Mouse (Mus musculus) erythroblast, embryonic 14.5 days (primary cell): ENCODE measurements around the gene Dnajc22.

Source experiments
- GATA1 ChIP-seq: IDR thresholded peaks from 2 replicates; pipeline ENCODE4 v1.6.1; 2012; ENCODE audit warnings: low read length, inconsistent platforms, mixed read lengths
- TAL1 ChIP-seq: IDR thresholded peaks from 3 replicates; pipeline ENCODE4 v1.6.1; 2012; ENCODE audit warnings: low read length, inconsistent platforms, mixed read lengths

- no peak for TF ChIP-seq GATA1
- TF ChIP-seq TAL1, result no peak
Measured at GRCm38 (mm10) chr15:99074600-99075333, 18.2 kb upstream of the Dnajc22 start.
